Mouse (Mus musculus) kidney, embryonic 15.5 days (tissue): Measurements from ENCODE around the gene Camk2n1. TPM values are rescaled to one million over a fixed set of nuclear protein-coding genes. Genes with fewer than 3 reads are reported as not detected.

Experiments used
- ATAC-seq: fragments of 200-750 bp; cut with Nextera tagmentation; replicated peaks from 2 replicates; pipeline ENCODE4 v1.8.0; 2017; ENCODE audit warnings: moderate TSS enrichment; ENCODE audit not compliant: low FRiP score
- H3K27ac ChIP-seq: fragments of 300-500 bp; sonication (generic); 2 replicates; pipeline ENCODE4 v1.5.1; 2015; ENCODE audit warnings: mild to moderate bottlenecking, inconsistent platforms
- H3K27me3 ChIP-seq: fragments of 300-500 bp; sonication (generic); 2 replicates; pipeline ENCODE4 v1.6.1; 2015; ENCODE audit warnings: inconsistent platforms
- H3K36me3 ChIP-seq: fragments of 300-500 bp; sonication (generic); 2 replicates; pipeline ENCODE4 v1.6.1; 2015; ENCODE audit warnings: inconsistent platforms
- H3K4me1 ChIP-seq: fragments of 300-500 bp; sonication (generic); 2 replicates; pipeline ENCODE4 v1.6.1; 2015; ENCODE audit warnings: inconsistent platforms
- H3K4me2 ChIP-seq: fragments of 300-500 bp; sonication (generic); 2 replicates; pipeline ENCODE4 v1.6.1; 2015; ENCODE audit warnings: moderate library complexity, mild to moderate bottlenecking, inconsistent platforms
- H3K4me3 ChIP-seq: fragments of 300-500 bp; sonication (generic); replicated peaks from 2 replicates; pipeline ENCODE4 v1.5.1; 2015; ENCODE audit warnings: mild to moderate bottlenecking, inconsistent platforms
- H3K9ac ChIP-seq: fragments of 300-500 bp; sonication (generic); 2 replicates; pipeline ENCODE4 v1.6.1; 2015; ENCODE audit warnings: mild to moderate bottlenecking, inconsistent platforms
- H3K9me3 ChIP-seq: fragments of 300-500 bp; sonication (generic); replicated peaks from 2 replicates; pipeline ENCODE4 v1.6.1; 2016; ENCODE audit warnings: inconsistent platforms
- WGBS: fragments of 180-500 bp; shearing (Covaris S2); methylation state at CpG from one replicate; pipeline ENCODE4 v1.1.7; 2015; ENCODE audit warnings: mixed read lengths; 5-methylcytosine and 5-hydroxymethylcytosine counted together
- polyA plus RNA-seq: library from polyadenylated mRNA; unstranded; fragments of >200 nt; fragmentation: Nextera tagmentation; extraction: Ambion mirVana; gene quantifications from 2 replicates; pipeline ENCODE4 v1.2.1, GENCODE M21; 2015

Gene Camk2n1
- polyA plus RNA-seq, 1 experiment from 2014 or later, result 7.6 TPM

GRCm38 (mm10) chr4:138471241-138471640, 17.1 kb downstream of the Camk2n1 start:
- 53% methylated on average over 7 of the region's 7 CpGs for WGBS
- Histone ChIP-seq H3K36me3 (no peaks in the 10 kb centered on the region), H3K4me2 (no peak overlapping the region), H3K27ac (no peak overlapping the region), H3K9ac (no peak overlapping the region), H3K4me3 (no peak overlapping the region), H3K27me3 (0 out of 2 replicates have a peak, but pooled peaks cover 3% of the 10 kb centered on the region), H3K9me3 (no peaks in the 10 kb centered on the region), H3K4me1 (peaks cover 53% of the 10 kb centered on the region)
- no peak for ATAC-seq

GRCm38 (mm10) chr4:138479595-138479994, 25.5 kb downstream of the Camk2n1 start:
- WGBS, result 82% methylated on average over 7 of the region's 7 CpGs
- Histone ChIP-seq H3K4me3 (no peak overlapping the region), H3K9me3 (no peaks in the 10 kb centered on the region)

GRCm38 (mm10) chr4:138480962-138481361, 26.8 kb downstream of the Camk2n1 start:
- 16% methylated on average over 9 of the region's 9 CpGs for WGBS
- H3K9ac ChIP-seq, result no peak overlapping the region
- H3K36me3 ChIP-seq, result no peaks in the 10 kb centered on the region
- H3K4me2 ChIP-seq, result 0 out of 2 replicates have a peak overlapping the region, but pooled peaks have one; percentile 3
- no peaks in the 10 kb centered on the region for H3K27me3 ChIP-seq
- no peaks in the 10 kb centered on the region for H3K9me3 ChIP-seq
- no peak overlapping the region for H3K4me3 ChIP-seq
- H3K27ac ChIP-seq, result peak overlapping the region; percentile 81
- peaks cover 42% of the 10 kb centered on the region for H3K4me1 ChIP-seq
- no peak for ATAC-seq

More at GRCm38 (mm10) chr4:138479595-138479994, 25.5 kb downstream of the Camk2n1 start:
- Histone ChIP-seq H3K27me3 (0 out of 2 replicates have a peak, but pooled peaks cover 3% of the 10 kb centered on the region), H3K9ac (no peak overlapping the region), H3K27ac (0 out of 2 replicates have a peak overlapping the region, but pooled peaks have one; percentile 81), H3K4me1 (peaks cover 44% of the 10 kb centered on the region), H3K36me3 (no peaks in the 10 kb centered on the region), H3K4me2 (no peak overlapping the region)
- ATAC-seq, result no peak

GRCm38 (mm10) chr4:138482721-138483120, 28.6 kb downstream of the Camk2n1 start:
- Histone ChIP-seq H3K36me3 (no peaks in the 10 kb centered on the region), H3K9me3 (no peaks in the 10 kb centered on the region), H3K4me2 (no peak overlapping the region), H3K4me1 (peaks cover 37% of the 10 kb centered on the region), H3K9ac (no peak overlapping the region), H3K27ac (peak overlapping the region; percentile 45), H3K27me3 (no peaks in the 10 kb centered on the region), H3K4me3 (no peak overlapping the region)
- WGBS, result 63% methylated on average over 8 of the region's 8 CpGs
- ATAC-seq, result no peak

- Histone ChIP-seq H3K36me3 (no peaks in the 10 kb centered on the region), H3K27ac (no peak overlapping the region)
- no peak for ATAC-seq
Observed at GRCm38 (mm10) chr4:138488241-138488640, 34.1 kb downstream of the Camk2n1 start.

GRCm38 (mm10) chr4:138491088-138491487, 37.0 kb downstream of the Camk2n1 start:
- Histone ChIP-seq H3K4me3 (no peak overlapping the region), H3K4me2 (no peak overlapping the region), H3K4me1 (peaks cover 44% of the 10 kb centered on the region), H3K36me3 (no peaks in the 10 kb centered on the region), H3K9ac (no peak overlapping the region), H3K27me3 (no peaks in the 10 kb centered on the region), H3K27ac (no peak overlapping the region), H3K9me3 (no peaks in the 10 kb centered on the region)
- ATAC-seq, result no peak
- 77% methylated on average over 4 of the region's 4 CpGs for WGBS

More at GRCm38 (mm10) chr4:138488241-138488640, 34.1 kb downstream of the Camk2n1 start:
- H3K4me3 ChIP-seq, result no peak overlapping the region
- no peak overlapping the region for H3K4me2 ChIP-seq
- H3K9ac ChIP-seq, result no peak overlapping the region
- no peaks in the 10 kb centered on the region for H3K9me3 ChIP-seq
- 73% methylated on average over 8 of the region's 8 CpGs for WGBS
- peaks cover 20% of the 10 kb centered on the region for H3K4me1 ChIP-seq
- H3K27me3 ChIP-seq, result no peaks in the 10 kb centered on the region

GRCm38 (mm10) chr4:138493161-138494001, 39.3 kb downstream of the Camk2n1 start:
- Histone ChIP-seq H3K4me3 (no peak overlapping the region), H3K36me3 (no peaks in the 10 kb centered on the region), H3K27me3 (no peaks in the 10 kb centered on the region), H3K27ac (no peak overlapping the region), H3K4me1 (peaks cover 52% of the 10 kb centered on the region), H3K4me2 (no peak overlapping the region), H3K9ac (no peak overlapping the region), H3K9me3 (no peaks in the 10 kb centered on the region)
- ATAC-seq, result no peak; the same call in 1 of the 2 replicates
- WGBS, result 51% methylated on average over 5 of the region's 5 CpGs

GRCm38 (mm10) chr4:138494905-138495304, 40.8 kb downstream of the Camk2n1 start:
- Histone ChIP-seq H3K27me3 (no peaks in the 10 kb centered on the region), H3K36me3 (no peaks in the 10 kb centered on the region), H3K9ac (no peak overlapping the region), H3K4me3 (no peak overlapping the region), H3K9me3 (no peaks in the 10 kb centered on the region), H3K27ac (peak overlapping the region; percentile 87), H3K4me1 (peaks cover 47% of the 10 kb centered on the region), H3K4me2 (no peak overlapping the region)
- no peak for ATAC-seq
- 36% methylated on average over 5 of the region's 5 CpGs for WGBS

GRCm38 (mm10) chr4:138495775-138496174, 41.7 kb downstream of the Camk2n1 start:
- WGBS, result 5% methylated on average over 13 of the region's 13 CpGs
- H3K4me3 ChIP-seq, result peak overlapping the region; percentile 12
- no peaks in the 10 kb centered on the region for H3K27me3 ChIP-seq
- no peak overlapping the region for H3K9ac ChIP-seq
- H3K9me3 ChIP-seq, result no peaks in the 10 kb centered on the region
- peak overlapping the region; percentile 87 for H3K27ac ChIP-seq
- H3K4me1 ChIP-seq, result peaks cover 47% of the 10 kb centered on the region
- peak overlapping the region; percentile 53 for H3K4me2 ChIP-seq
- ATAC-seq, result no peak; the same call in 1 of the 2 replicates
- H3K36me3 ChIP-seq, result no peaks in the 10 kb centered on the region

GRCm38 (mm10) chr4:138496746-138497520, 42.8 kb downstream of the Camk2n1 start:
- H3K27me3 ChIP-seq, result no peaks in the 10 kb centered on the region
- no peak overlapping the region for H3K9ac ChIP-seq
- H3K27ac ChIP-seq, result peak overlapping the region; percentile 87
- H3K4me2 ChIP-seq, result peak overlapping the region; percentile 53; the same call in 1 of the 2 replicates
- no peak overlapping the region for H3K4me3 ChIP-seq
- H3K36me3 ChIP-seq, result no peaks in the 10 kb centered on the region
- H3K9me3 ChIP-seq, result no peaks in the 10 kb centered on the region
- peak; percentile 52; the same call in 1 of the 2 replicates for ATAC-seq
- 68% methylated on average over 20 of the region's 24 CpGs for WGBS
- H3K4me1 ChIP-seq, result peaks cover 47% of the 10 kb centered on the region

GRCm38 (mm10) chr4:138499856-138500645, 45.9 kb downstream of the Camk2n1 start:
- Histone ChIP-seq H3K4me1 (peaks cover 41% of the 10 kb centered on the region), H3K9ac (no peak overlapping the region), H3K4me2 (no peak overlapping the region), H3K4me3 (no peak overlapping the region), H3K27ac (peak overlapping the region; percentile 15; the same call in 1 of the 2 replicates), H3K27me3 (no peaks in the 10 kb centered on the region), H3K36me3 (no peaks in the 10 kb centered on the region), H3K9me3 (no peaks in the 10 kb centered on the region)
- 77% methylated on average over 21 of the region's 21 CpGs for WGBS
- no peak for ATAC-seq
